Mouse (Mus musculus) forebrain, embryonic 14.5 days (tissue): Measurements from ENCODE around the gene Sirt7. TPM values are rescaled to one million over a fixed set of nuclear protein-coding genes. Genes with fewer than 3 reads are reported as not detected.
A peak's percentile ranks its signal among the peaks of the same experiment; 100 is the strongest.

Experiments used
- ATAC-seq: fragments of 200-750 bp; cut with Nextera tagmentation; 2 replicates; pipeline ENCODE4 v1.8.0; 2017; ENCODE audit warnings: mild to moderate bottlenecking, moderate library complexity
- DNase-seq: peaks from one replicate; pipeline ENCODE4 v3.0.0-alpha.2; 2015; ENCODE audit warnings: low spot score
- H3K27ac ChIP-seq: fragments of 300-500 bp; sonication (generic); 2 replicates; pipeline ENCODE4 v1.5.1; 2014; ENCODE audit warnings: low read depth, mild to moderate bottlenecking, control low read depth, low read length, moderate library complexity
- H3K27me3 ChIP-seq: fragments of 300-500 bp; sonication (generic); replicated peaks from 2 replicates; pipeline ENCODE4 v1.6.1; 2014; ENCODE audit warnings: low read length, control low read depth, mixed read lengths; ENCODE audit not compliant: control insufficient read depth, insufficient read depth
- H3K36me3 ChIP-seq: fragments of 300-500 bp; sonication (generic); 2 replicates; pipeline ENCODE4 v1.6.1; 2014; ENCODE audit warnings: low read length, control low read depth; ENCODE audit not compliant: control insufficient read depth, insufficient read depth
- H3K4me1 ChIP-seq: fragments of 300-500 bp; sonication (generic); 2 replicates; pipeline ENCODE4 v1.6.1; 2014; ENCODE audit warnings: antibody characterized with exemption, low read length, control low read depth; ENCODE audit not compliant: control insufficient read depth, insufficient read depth
- H3K4me2 ChIP-seq: fragments of 300-500 bp; sonication (generic); 2 replicates; pipeline ENCODE4 v1.6.1; 2014; ENCODE audit warnings: mild to moderate bottlenecking, control low read depth, low read length
- H3K4me3 ChIP-seq: fragments of 300-500 bp; sonication (generic); 2 replicates; pipeline ENCODE4 v1.5.1; 2014; ENCODE audit warnings: low read depth, low read length, control low read depth
- H3K9ac ChIP-seq: fragments of 300-500 bp; sonication (generic); 2 replicates; pipeline ENCODE4 v1.6.1; 2014; ENCODE audit warnings: mild to moderate bottlenecking, low read length, control low read depth, moderate library complexity
- H3K9me3 ChIP-seq: fragments of 300-500 bp; sonication (generic); replicated peaks from 2 replicates; pipeline ENCODE4 v1.6.1; 2016; ENCODE audit warnings: low read length, control low read depth, mixed read lengths; ENCODE audit not compliant: control insufficient read depth
- whole genome bisulfite sequencing: fragments of 180-500 bp; shearing (Covaris S2); extraction: QIAGEN DNeasy Blood & Tissue Kit; methylation state at CpG from one replicate; pipeline ENCODE4 v1.1.7; 2014; 5-methylcytosine and 5-hydroxymethylcytosine counted together
- polyA plus RNA-seq: library from polyadenylated mRNA; unstranded; fragments of >200 nt; fragmentation: Nextera tagmentation; extraction: Ambion mirVana; gene quantifications from 2 replicates; pipeline ENCODE4 v1.2.1, GENCODE M21; 2014

Gene Sirt7
- polyA plus RNA-seq, 1 experiment from 2014 or later: 30.4 TPM

GRCm38 (mm10) chr11:120582268-120582981 lies 42.6 kb downstream of the Sirt7 start:
- Histone ChIP-seq H3K36me3 (peaks cover 55% of the 10 kb centered on the region), H3K4me1 (peaks cover 10% of the 10 kb centered on the region), H3K4me2 (peak overlapping the region; percentile 85), H3K27ac (peak overlapping the region; percentile 95), H3K27me3 (no peaks in the 10 kb centered on the region), H3K9ac (peak overlapping the region; percentile 95), H3K9me3 (no peaks in the 10 kb centered on the region), H3K4me3 (peak overlapping the region; percentile 89)
- DNase-seq (peak; percentile 24), ATAC-seq (no peak)
- 75% methylated on average over 8 of the region's 8 CpGs for WGBS

- peak within 1 kb of the TSS; percentile 85 for H3K4me2 ChIP-seq
- peaks cover 10% of the 10 kb centered on the region for H3K4me1 ChIP-seq
- H3K9me3 ChIP-seq: no peaks in the 10 kb centered on the region
- H3K36me3 ChIP-seq: peaks cover 51% of the 10 kb centered on the region
- H3K27me3 ChIP-seq: no peaks in the 10 kb centered on the region
- 6% methylated on average over 62 of the region's 75 CpGs for WGBS
- DNase-seq: peak; percentile 90
- H3K27ac ChIP-seq: peak within 1 kb of the TSS; percentile 95
- peak within 1 kb of the TSS; percentile 89 for H3K4me3 ChIP-seq
- ATAC-seq: peak; percentile 65
- peak within 1 kb of the TSS; percentile 95 for H3K9ac ChIP-seq
Observed at GRCm38 (mm10) chr11:120581490-120582267, 43.4 kb downstream of the Sirt7 start, which contains the start of gene Arhgdia. TSS of gene Arhgdia (minus strand) at chr11:120581624.

GRCm38 (mm10) chr11:120580871-120581331 lies 44.1 kb downstream of the Sirt7 start:
- peak; percentile 50 for ATAC-seq
- no peaks in the 10 kb centered on the region for H3K9me3 ChIP-seq

GRCm38 (mm10) chr11:120580190-120580589 lies 44.9 kb downstream of the Sirt7 start:
- Histone ChIP-seq H3K9ac (peak overlapping the region; percentile 95), H3K4me1 (peaks cover 10% of the 10 kb centered on the region), H3K4me2 (peak overlapping the region; percentile 85), H3K4me3 (peak overlapping the region; percentile 89), H3K27ac (peak overlapping the region; percentile 95; the same call in 1 of the 2 replicates), H3K9me3 (no peaks in the 10 kb centered on the region), H3K27me3 (no peaks in the 10 kb centered on the region), H3K36me3 (peaks cover 36% of the 10 kb centered on the region)
- DNase-seq (no peak), ATAC-seq (no peak)
- WGBS: 62% methylated on average over 7 of the region's 7 CpGs

More at GRCm38 (mm10) chr11:120580871-120581331, 44.1 kb downstream of the Sirt7 start:
- Histone ChIP-seq H3K27me3 (no peaks in the 10 kb centered on the region), H3K4me3 (peak overlapping the region; percentile 89), H3K27ac (peak overlapping the region; percentile 95), H3K4me2 (peak overlapping the region; percentile 85), H3K4me1 (peaks cover 10% of the 10 kb centered on the region), H3K36me3 (peaks cover 43% of the 10 kb centered on the region), H3K9ac (peak overlapping the region; percentile 95)
- under 1% methylated on average over 44 of the region's 44 CpGs for WGBS
- peak; percentile 34 for DNase-seq

- Histone ChIP-seq H3K4me3 (peak overlapping the region; percentile 89), H3K4me1 (peaks cover 10% of the 10 kb centered on the region), H3K27ac (peak overlapping the region; percentile 95; the same call in 1 of the 2 replicates), H3K4me2 (peak overlapping the region; percentile 85), H3K36me3 (peaks cover 34% of the 10 kb centered on the region), H3K27me3 (no peaks in the 10 kb centered on the region), H3K9ac (peak overlapping the region; percentile 95), H3K9me3 (no peaks in the 10 kb centered on the region)
- WGBS: 64% methylated on average over 15 of the region's 15 CpGs
- ATAC-seq: no peak
- DNase-seq: peak; percentile 81
Observed at GRCm38 (mm10) chr11:120579316-120580107, 45.5 kb downstream of the Sirt7 start.

GRCm38 (mm10) chr11:120578694-120579243 lies 46.3 kb downstream of the Sirt7 start:
- no peaks in the 10 kb centered on the region for H3K27me3 ChIP-seq
- H3K9ac ChIP-seq: no peak overlapping the region; the same call in 1 of the 2 replicates
- peaks cover 31% of the 10 kb centered on the region for H3K36me3 ChIP-seq
- WGBS: 90% methylated on average over 11 of the region's 11 CpGs
- no peak overlapping the region for H3K4me2 ChIP-seq
- ATAC-seq (no peak), DNase-seq (no peak)
- no peaks in the 10 kb centered on the region for H3K9me3 ChIP-seq
- no peak overlapping the region; the same call in 1 of the 2 replicates for H3K4me3 ChIP-seq
- peaks cover 10% of the 10 kb centered on the region for H3K4me1 ChIP-seq
- H3K27ac ChIP-seq: no peak overlapping the region

- Histone ChIP-seq H3K27ac (no peak overlapping the region), H3K9me3 (no peaks in the 10 kb centered on the region), H3K36me3 (peaks cover 30% of the 10 kb centered on the region), H3K4me3 (no peak overlapping the region), H3K27me3 (no peaks in the 10 kb centered on the region), H3K4me2 (no peak overlapping the region), H3K4me1 (peaks cover 10% of the 10 kb centered on the region), H3K9ac (no peak overlapping the region)
- ATAC-seq: no peak
- 90% methylated on average over 10 of the region's 10 CpGs for WGBS
- no peak for DNase-seq
Observed at GRCm38 (mm10) chr11:120578024-120578693, 46.9 kb downstream of the Sirt7 start.
